Mouse (Mus musculus) E14TG2a.4 (cell line): ENCODE measurements around the gene Prss12.

Source experiments
- H3K27me3 ChIP-seq: 2 replicates; pipeline ENCODE4 v1.6.1; 2014; ENCODE audit warnings: low read length, control low read depth; ENCODE audit not compliant: insufficient read depth
- H3K36me3 ChIP-seq: 2 replicates; pipeline ENCODE4 v1.6.1; 2014; ENCODE audit warnings: low read length, control low read depth; ENCODE audit not compliant: insufficient read depth
- H3K4me1 ChIP-seq: replicated peaks from 2 replicates; pipeline ENCODE4 v1.6.1; 2014; ENCODE audit warnings: low read depth, low read length, control low read depth
- H3K4me3 ChIP-seq: replicated peaks from 2 replicates; pipeline ENCODE4 v1.5.1; 2014; ENCODE audit warnings: mild to moderate bottlenecking, low read length
- H3K9me3 ChIP-seq: 2 replicates; pipeline ENCODE4 v1.6.1; 2014; ENCODE audit warnings: low read length, control low read depth
- CTCF ChIP-seq: conservative IDR thresholded peaks from 2 replicates; pipeline ENCODE4 v1.5.1; 2014; ENCODE audit warnings: low read length
- NANOG ChIP-seq: IDR thresholded peaks from 2 replicates; pipeline ENCODE4 v1.6.1; 2014; ENCODE audit warnings: borderline replicate concordance, low read length, mixed read lengths
- POU5F1 ChIP-seq: IDR thresholded peaks from 2 replicates; pipeline ENCODE4 v1.6.1; 2014; ENCODE audit warnings: low read length, borderline replicate concordance

Gene Prss12

GRCm38 (mm10) chr3:123508675-123509376 lies 62.1 kb downstream of the Prss12 start:
- Histone ChIP-seq H3K4me1 (peaks cover 9% of the 10 kb centered on the region), H3K36me3 (peaks cover 19% of the 10 kb centered on the region), H3K27me3 (no peaks in the 10 kb centered on the region), H3K4me3 (peak overlapping the region; percentile 92), H3K9me3 (peaks cover 2% of the 10 kb centered on the region; the same call in 1 of the 2 replicates)
- TF ChIP-seq CTCF (0 out of 2 replicates have a peak, but pooled peaks have one; percentile 5), POU5F1 (no peak)

GRCm38 (mm10) chr3:123511818-123512217 lies 65.1 kb downstream of the Prss12 start:
- H3K4me1 ChIP-seq = peaks cover 9% of the 10 kb centered on the region
- no peak overlapping the region for H3K4me3 ChIP-seq
- peaks cover 11% of the 10 kb centered on the region for H3K36me3 ChIP-seq
- TF ChIP-seq NANOG = no peak
- peak; percentile 21; the same call in 1 of the 2 replicates for TF ChIP-seq CTCF
- peaks cover 2% of the 10 kb centered on the region; the same call in 1 of the 2 replicates for H3K9me3 ChIP-seq
- no peaks in the 10 kb centered on the region for H3K27me3 ChIP-seq

GRCm38 (mm10) chr3:123514886-123515285 lies 68.2 kb downstream of the Prss12 start:
- Histone ChIP-seq H3K4me1 (peaks cover 5% of the 10 kb centered on the region), H3K4me3 (no peak overlapping the region), H3K36me3 (no peaks in the 10 kb centered on the region), H3K27me3 (peaks cover 3% of the 10 kb centered on the region; the same call in 1 of the 2 replicates), H3K9me3 (no peaks in the 10 kb centered on the region)
- TF ChIP-seq POU5F1 (no peak), CTCF (no peak), NANOG (no peak)

- H3K27me3 ChIP-seq = peaks cover 3% of the 10 kb centered on the region; the same call in 1 of the 2 replicates
- no peaks in the 10 kb centered on the region for H3K36me3 ChIP-seq
- TF ChIP-seq CTCF (peak; percentile 52), NANOG (no peak), POU5F1 (no peak)
- H3K9me3 ChIP-seq = no peaks in the 10 kb centered on the region
- H3K4me1 ChIP-seq = no peaks in the 10 kb centered on the region
- H3K4me3 ChIP-seq = no peak overlapping the region
Measured at GRCm38 (mm10) chr3:123515600-123516359, 69.1 kb downstream of the Prss12 start.

- H3K4me1 ChIP-seq = no peaks in the 10 kb centered on the region
- H3K36me3 ChIP-seq = no peaks in the 10 kb centered on the region
- H3K27me3 ChIP-seq = peaks cover 3% of the 10 kb centered on the region; the same call in 1 of the 2 replicates
- no peak overlapping the region for H3K4me3 ChIP-seq
- H3K9me3 ChIP-seq = no peaks in the 10 kb centered on the region
- TF ChIP-seq NANOG (no peak), CTCF (peak; percentile 32; the same call in 1 of the 2 replicates)
Measured at GRCm38 (mm10) chr3:123516784-123517183, 70.1 kb downstream of the Prss12 start.

GRCm38 (mm10) chr3:123526313-123527067 lies 79.8 kb downstream of the Prss12 start:
- TF ChIP-seq NANOG (no peak), CTCF (no peak), POU5F1 (no peak)
- Histone ChIP-seq H3K4me1 (0 out of 2 replicates have a peak, but pooled peaks cover 5% of the 10 kb centered on the region), H3K9me3 (no peaks in the 10 kb centered on the region), H3K27me3 (no peaks in the 10 kb centered on the region), H3K36me3 (no peaks in the 10 kb centered on the region), H3K4me3 (no peak overlapping the region)

GRCm38 (mm10) chr3:123527806-123528507 lies 81.2 kb downstream of the Prss12 start:
- Histone ChIP-seq H3K36me3 (no peaks in the 10 kb centered on the region), H3K9me3 (no peaks in the 10 kb centered on the region)
- no peak for TF ChIP-seq POU5F1
- TF ChIP-seq NANOG = no peak
- TF ChIP-seq CTCF = no peak

GRCm38 (mm10) chr3:123531124-123531523 lies 84.4 kb downstream of the Prss12 start:
- Histone ChIP-seq H3K36me3 (no peaks in the 10 kb centered on the region), H3K9me3 (no peaks in the 10 kb centered on the region), H3K4me1 (no peaks in the 10 kb centered on the region), H3K4me3 (no peak overlapping the region), H3K27me3 (no peaks in the 10 kb centered on the region)
- no peak for TF ChIP-seq CTCF
- TF ChIP-seq NANOG = no peak

More at GRCm38 (mm10) chr3:123527806-123528507, 81.2 kb downstream of the Prss12 start:
- Histone ChIP-seq H3K27me3 (no peaks in the 10 kb centered on the region), H3K4me1 (no peaks in the 10 kb centered on the region), H3K4me3 (no peak overlapping the region)
